Mouse (Mus musculus): ENCODE results near the gene Trhr2. TPM values are rescaled to one million over a fixed set of nuclear protein-coding genes. Genes with fewer than 3 reads are reported as not detected.
A peak's percentile ranks its signal among the peaks of the same experiment; 100 is the strongest.

The Trhr2 gene
- polyA plus RNA-seq (2012; rRNA removed): 0.63 and 1.8 TPM in 2 replicates

GRCm38 (mm10) chr8:122360696-122361416 lies at the start of gene Trhr2:
Gene Trhr2, minus strand, starts transcription at chr8:122360746.
- Histone ChIP-seq H3K4me3 (replicated peaks; ENCODE audit: insufficient read depth, low read depth, low read length) (no peak within 1 kb of the TSS), H3K27ac (ENCODE audit: insufficient read depth, low read length) (no peak within 1 kb of the TSS), H3K4me1 (ENCODE audit: control insufficient read depth, insufficient read depth, low read length) (no peaks in the 10 kb centered on the region), H3K27me3 (ENCODE audit: control insufficient read depth, insufficient read depth, low read length) (no peaks in the 10 kb centered on the region)
- WGBS: 71% methylated on average over 7 of the region's 7 CpGs
- no peak for DNase-seq
- TF ChIP-seq CTCF (IDR thresholded peaks at IDR 0.05; ENCODE audit: borderline replicate concordance, insufficient read depth, low read depth, low read length) (no peak), POLR2A (IDR thresholded peaks at IDR 0.05; ENCODE audit: borderline replicate concordance, insufficient read depth, low read length) (no peak)

- Histone ChIP-seq H3K27ac (ENCODE audit: insufficient read depth, low read length) (no peak overlapping the region), H3K4me1 (ENCODE audit: control insufficient read depth, insufficient read depth, low read length) (0 out of 2 replicates have a peak, but pooled peaks cover 5% of the 10 kb centered on the region), H3K27me3 (ENCODE audit: control insufficient read depth, insufficient read depth, low read length) (no peaks in the 10 kb centered on the region), H3K4me3 (replicated peaks; ENCODE audit: insufficient read depth, low read depth, low read length) (no peak overlapping the region)
- no peak for DNase-seq
- TF ChIP-seq POLR2A (IDR thresholded peaks at IDR 0.05; ENCODE audit: borderline replicate concordance, insufficient read depth, low read length): no peak
- WGBS: 87% methylated on average over 7 of the region's 7 CpGs
These were observed 47.1 kb upstream of the Trhr2 start for GRCm38 (mm10) chr8:122407678-122408077.

- Histone ChIP-seq H3K27me3 (ENCODE audit: control insufficient read depth, insufficient read depth, low read length) (no peaks in the 10 kb centered on the region), H3K27ac (ENCODE audit: insufficient read depth, low read length) (no peak overlapping the region), H3K4me3 (replicated peaks; ENCODE audit: insufficient read depth, low read depth, low read length) (no peak overlapping the region), H3K4me1 (ENCODE audit: control insufficient read depth, insufficient read depth, low read length) (0 out of 2 replicates have a peak, but pooled peaks cover 5% of the 10 kb centered on the region)
- 90% methylated on average over 9 of the region's 9 CpGs for WGBS
- no peak for DNase-seq
- no peak for TF ChIP-seq POLR2A (IDR thresholded peaks at IDR 0.05; ENCODE audit: borderline replicate concordance, insufficient read depth, low read length)
- TF ChIP-seq CTCF (IDR thresholded peaks at IDR 0.05; ENCODE audit: borderline replicate concordance, insufficient read depth, low read depth, low read length): no peak
These were observed 44.7 kb upstream of the Trhr2 start for GRCm38 (mm10) chr8:122405146-122405805.

- DNase-seq: no peak
- Histone ChIP-seq H3K27me3 (ENCODE audit: control insufficient read depth, insufficient read depth, low read length) (no peaks in the 10 kb centered on the region), H3K27ac (ENCODE audit: insufficient read depth, low read length) (no peak overlapping the region), H3K4me1 (ENCODE audit: control insufficient read depth, insufficient read depth, low read length) (peaks cover 18% of the 10 kb centered on the region), H3K4me3 (replicated peaks; ENCODE audit: insufficient read depth, low read depth, low read length) (no peak overlapping the region)
- TF ChIP-seq POLR2A (IDR thresholded peaks at IDR 0.05; ENCODE audit: borderline replicate concordance, insufficient read depth, low read length) (no peak), CTCF (IDR thresholded peaks at IDR 0.05; ENCODE audit: borderline replicate concordance, insufficient read depth, low read depth, low read length) (no peak)
- WGBS: 93% methylated on average over 9 of the region's 9 CpGs
These were observed 37.6 kb upstream of the Trhr2 start for GRCm38 (mm10) chr8:122398186-122398585.

GRCm38 (mm10) chr8:122395291-122395690 lies 34.7 kb upstream of the Trhr2 start:
- Histone ChIP-seq H3K27ac (ENCODE audit: insufficient read depth, low read length) (no peak overlapping the region), H3K4me1 (ENCODE audit: control insufficient read depth, insufficient read depth, low read length) (peaks cover 18% of the 10 kb centered on the region), H3K4me3 (replicated peaks; ENCODE audit: insufficient read depth, low read depth, low read length) (no peak overlapping the region), H3K27me3 (ENCODE audit: control insufficient read depth, insufficient read depth, low read length) (no peaks in the 10 kb centered on the region)
- 16% methylated on average over 6 of the region's 6 CpGs for WGBS
- TF ChIP-seq CTCF (IDR thresholded peaks at IDR 0.05; ENCODE audit: borderline replicate concordance, insufficient read depth, low read depth, low read length) (no peak), POLR2A (IDR thresholded peaks at IDR 0.05; ENCODE audit: borderline replicate concordance, insufficient read depth, low read length) (no peak)
- DNase-seq: peak; percentile 54 to 76

GRCm38 (mm10) chr8:122393717-122394116 lies 33.2 kb upstream of the Trhr2 start:
- no peaks in the 10 kb centered on the region for H3K27me3 ChIP-seq (ENCODE audit: control insufficient read depth, insufficient read depth, low read length)
- no peak for DNase-seq
- no peak overlapping the region for H3K4me3 ChIP-seq (replicated peaks; ENCODE audit: insufficient read depth, low read depth, low read length)
- TF ChIP-seq CTCF (IDR thresholded peaks at IDR 0.05; ENCODE audit: borderline replicate concordance, insufficient read depth, low read depth, low read length) (no peak), POLR2A (IDR thresholded peaks at IDR 0.05; ENCODE audit: borderline replicate concordance, insufficient read depth, low read length) (no peak)
- peaks cover 18% of the 10 kb centered on the region for H3K4me1 ChIP-seq (ENCODE audit: control insufficient read depth, insufficient read depth, low read length)
- no peak overlapping the region for H3K27ac ChIP-seq (ENCODE audit: insufficient read depth, low read length)

GRCm38 (mm10) chr8:122390758-122391157 lies 30.2 kb upstream of the Trhr2 start:
- H3K4me1 ChIP-seq (ENCODE audit: control insufficient read depth, insufficient read depth, low read length): peaks cover 12% of the 10 kb centered on the region
- H3K27me3 ChIP-seq (ENCODE audit: control insufficient read depth, insufficient read depth, low read length): no peaks in the 10 kb centered on the region
- no peak overlapping the region for H3K4me3 ChIP-seq (replicated peaks; ENCODE audit: insufficient read depth, low read depth, low read length)
- H3K27ac ChIP-seq (ENCODE audit: insufficient read depth, low read length): no peak overlapping the region
- 81% methylated on average over 3 of the region's 3 CpGs for WGBS
- no peak for TF ChIP-seq POLR2A (IDR thresholded peaks at IDR 0.05; ENCODE audit: borderline replicate concordance, insufficient read depth, low read length)
- TF ChIP-seq CTCF (IDR thresholded peaks at IDR 0.05; ENCODE audit: borderline replicate concordance, insufficient read depth, low read depth, low read length): no peak
- DNase-seq: no peak

GRCm38 (mm10) chr8:122389357-122389756 lies 28.8 kb upstream of the Trhr2 start:
- DNase-seq: no peak
- H3K4me1 ChIP-seq (ENCODE audit: control insufficient read depth, insufficient read depth, low read length): peaks cover 1% of the 10 kb centered on the region
- H3K4me3 ChIP-seq (replicated peaks; ENCODE audit: insufficient read depth, low read depth, low read length): no peak overlapping the region
- TF ChIP-seq CTCF (IDR thresholded peaks at IDR 0.05; ENCODE audit: borderline replicate concordance, insufficient read depth, low read depth, low read length) (no peak), POLR2A (IDR thresholded peaks at IDR 0.05; ENCODE audit: borderline replicate concordance, insufficient read depth, low read length) (no peak)
- H3K27me3 ChIP-seq (ENCODE audit: control insufficient read depth, insufficient read depth, low read length): no peaks in the 10 kb centered on the region
- H3K27ac ChIP-seq (ENCODE audit: insufficient read depth, low read length): no peak overlapping the region
- WGBS: 79% methylated on average over 3 of the region's 3 CpGs

Measured in cerebellum, adult 2 months (tissue).